Mouse (Mus musculus) NIH3T3 (cell line): ENCODE data around the gene Ccnt1.
"Not testable (repeated sequence)": the region's sequence is repeated elsewhere in the genome, so short reads cannot be mapped to it uniquely, and the experiment has no call there.

Source experiments
- DNase-seq: peaks from one replicate; pipeline ENCODE4 v3.0.0-alpha.2; 2012; ENCODE audit warnings: low read depth

Gene Ccnt1

GRCm38 (mm10) chr15:98596609-98597008 lies 25.9 kb upstream of the Ccnt1 start:
- no peak for DNase-seq

DNA sequence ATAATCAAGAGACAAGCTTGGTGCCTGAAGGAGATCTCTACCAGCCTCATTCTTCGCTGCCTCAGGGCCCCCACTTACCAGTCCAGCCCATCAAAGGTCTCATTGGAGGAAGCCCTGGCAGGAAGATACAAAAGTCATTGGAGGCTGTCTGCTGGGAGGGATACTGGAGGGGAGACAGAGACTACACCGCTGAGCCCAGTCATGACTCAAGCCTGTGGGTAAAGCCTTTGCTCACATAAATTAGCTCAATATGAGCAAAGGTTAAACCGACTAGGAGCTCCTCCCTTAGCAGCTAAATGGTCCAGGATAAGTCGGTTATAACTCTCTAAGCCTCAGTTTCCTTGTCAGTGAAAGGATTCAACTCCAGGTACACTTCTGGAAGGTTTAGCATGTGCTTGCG lies 24.3 kb upstream of the Ccnt1 start:
- DNase-seq: peak; percentile 65

GRCm38 (mm10) chr15:98594193-98594592 lies 23.5 kb upstream of the Ccnt1 start:
- DNase-seq: no peak

DNA sequence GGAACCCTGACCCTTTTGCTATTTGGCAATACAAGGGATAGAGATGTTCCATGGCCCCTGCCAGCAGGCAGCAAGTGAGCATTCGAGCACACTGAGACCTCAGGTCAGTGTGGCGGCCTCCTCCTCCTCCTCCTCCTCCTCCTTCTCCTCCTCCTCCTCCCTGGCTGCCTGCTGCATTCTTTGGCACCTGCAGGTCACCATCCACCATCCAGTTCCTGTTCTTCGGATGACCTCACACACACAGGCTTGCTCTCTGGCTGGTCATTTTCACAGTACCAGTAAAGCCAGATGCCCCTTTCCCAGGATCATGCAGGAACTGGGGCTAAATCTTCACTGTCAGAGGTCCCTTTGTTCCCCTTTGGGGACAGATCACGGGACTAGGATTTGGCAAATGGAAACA lies 20.7 kb upstream of the Ccnt1 start:
- no peak for DNase-seq

DNA sequence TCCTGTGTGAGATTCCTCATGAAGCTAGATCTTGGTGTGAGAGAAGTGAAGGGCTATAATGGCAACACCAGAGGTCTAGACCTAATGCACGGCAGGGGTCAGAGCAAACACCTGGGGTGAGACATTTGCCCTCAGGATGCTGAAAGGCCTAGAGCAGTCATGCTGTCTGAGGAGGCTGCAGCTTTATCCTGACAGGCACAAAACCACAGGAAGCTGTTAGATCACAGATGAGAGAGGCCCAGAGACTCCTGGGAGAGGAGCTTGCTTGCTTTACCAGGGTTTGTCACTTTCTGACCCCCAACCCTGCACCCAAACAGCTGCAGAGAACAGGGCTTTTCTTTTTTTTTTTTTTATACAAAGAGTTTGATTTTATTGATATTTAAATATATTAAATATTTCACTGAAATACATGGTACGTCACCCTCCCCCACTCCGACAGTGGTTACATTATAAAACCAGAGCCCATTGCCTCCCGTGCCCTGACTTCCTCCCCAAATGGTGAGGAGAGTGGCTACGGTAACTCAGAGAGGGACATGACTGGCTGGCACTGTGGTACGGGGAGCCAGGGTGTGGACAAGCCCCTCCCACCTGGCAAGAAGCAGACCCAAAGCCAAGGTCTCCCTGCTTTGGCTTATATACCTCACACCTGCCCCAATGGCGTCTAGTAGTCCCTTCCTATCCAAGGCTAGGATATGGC lies 19.1 kb upstream of the Ccnt1 start:
- no peak for DNase-seq

DNA sequence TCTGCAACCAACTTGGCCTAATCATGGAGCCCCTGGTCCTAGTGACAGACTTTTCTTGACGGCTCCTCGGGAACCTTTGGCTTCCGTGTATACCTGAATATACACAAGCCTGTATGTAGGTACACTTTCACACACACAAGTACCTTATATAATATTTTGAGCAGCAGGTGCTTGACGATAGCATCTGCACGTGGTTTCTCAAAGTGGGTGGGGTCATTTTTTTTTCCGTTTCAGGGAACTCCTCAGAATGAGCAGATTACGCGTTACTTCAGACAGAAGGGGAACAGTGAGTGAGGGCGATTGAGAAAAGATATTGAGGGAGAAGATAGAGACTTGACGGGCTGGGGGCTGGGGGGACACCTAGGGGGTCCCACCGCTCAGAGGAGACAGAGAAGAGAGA lies 17.0 kb upstream of the Ccnt1 start:
- DNase-seq: no peak

DNA sequence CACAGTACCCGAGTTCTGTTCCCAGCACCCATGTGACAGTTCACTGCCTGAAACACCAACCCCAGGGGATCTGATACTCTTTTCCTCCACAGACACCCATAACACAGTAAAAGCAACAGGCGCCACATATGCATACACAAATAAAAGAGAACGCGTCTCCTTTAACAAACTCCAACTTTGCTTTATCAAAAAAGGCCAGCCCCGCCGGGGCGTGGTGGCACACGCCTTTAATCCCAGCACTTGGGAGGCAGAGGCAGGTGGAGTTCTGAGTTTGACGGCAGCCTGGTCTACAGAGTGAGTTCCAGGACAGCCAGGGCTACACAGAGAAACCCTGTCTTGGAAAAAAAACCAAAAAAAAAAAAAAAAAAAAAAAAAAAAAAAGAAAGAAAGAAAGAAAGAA lies 15.4 kb upstream of the Ccnt1 start:
- not testable (repeated sequence) for DNase-seq

DNA sequence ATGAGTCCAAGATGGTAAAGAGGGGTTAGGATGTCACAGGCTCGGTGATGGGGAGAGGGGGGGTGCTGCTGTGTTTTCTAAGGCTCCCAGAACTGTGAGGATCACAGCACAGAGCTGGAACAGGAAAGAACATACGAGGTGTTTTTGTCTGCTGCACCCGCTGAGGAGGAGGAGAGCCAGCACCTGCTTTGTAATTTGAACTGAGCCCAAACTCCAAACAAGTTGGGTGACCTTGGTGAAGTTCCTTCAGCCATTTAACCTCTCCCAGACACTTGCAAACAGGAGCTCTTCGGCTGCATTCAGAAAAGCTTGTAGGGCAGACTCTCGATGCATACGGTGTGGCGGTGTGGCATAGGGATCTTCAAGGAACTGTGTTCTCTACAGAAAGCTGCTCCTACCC lies 14.7 kb upstream of the Ccnt1 start:
- DNase-seq: no peak

GRCm38 (mm10) chr15:98582996-98583395 lies 12.3 kb upstream of the Ccnt1 start:
- peak; percentile 80 for DNase-seq

GRCm38 (mm10) chr15:98582410-98582809 lies 11.7 kb upstream of the Ccnt1 start:
- DNase-seq: peak; percentile 45

- peak; percentile 92 for DNase-seq
These were observed 9.2 kb upstream of the Ccnt1 start for GRCm38 (mm10) chr15:98579795-98580464.

GRCm38 (mm10) chr15:98579310-98579709 lies 8.6 kb upstream of the Ccnt1 start:
- no peak for DNase-seq

- no peak for DNase-seq
These were observed 2.6 kb upstream of the Ccnt1 start for GRCm38 (mm10) chr15:98573293-98573692.

GRCm38 (mm10) chr15:98569795-98570365 lies 843 bp downstream of the Ccnt1 start:
- DNase-seq: no peak

GRCm38 (mm10) chr15:98569216-98569615 lies 1.5 kb downstream of the Ccnt1 start:
- DNase-seq: peak; percentile 13

GRCm38 (mm10) chr15:98568256-98569033 lies 2.3 kb downstream of the Ccnt1 start:
- peak; percentile 49 for DNase-seq

- peak; percentile 100 for DNase-seq
These were observed 3.2 kb downstream of the Ccnt1 start for GRCm38 (mm10) chr15:98567278-98568134.

GRCm38 (mm10) chr15:98566973-98567277 lies 3.8 kb downstream of the Ccnt1 start:
- DNase-seq: no peak

DNA sequence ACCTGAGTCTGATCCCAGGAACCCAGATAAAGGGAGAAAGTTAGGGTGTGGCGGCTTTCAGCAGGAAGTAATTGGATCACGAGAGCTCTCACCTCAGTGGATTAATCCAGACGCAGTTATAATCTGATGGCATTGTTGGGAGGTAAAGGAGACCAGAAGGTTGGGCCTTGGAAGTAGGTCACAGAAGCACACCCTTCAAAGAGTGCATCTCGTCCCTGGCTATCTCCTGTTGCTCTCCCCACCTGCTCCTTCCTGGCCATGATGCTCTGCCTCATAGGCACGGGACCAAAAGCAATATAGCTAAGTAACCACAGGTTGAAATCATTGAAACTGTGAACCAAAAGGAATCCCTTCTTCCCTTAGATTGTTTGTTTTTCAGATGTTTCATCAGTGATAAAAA lies 13.5 kb downstream of the Ccnt1 start:
- no peak for DNase-seq

GRCm38 (mm10) chr15:98555881-98556280 lies 14.8 kb downstream of the Ccnt1 start:
- DNase-seq: no peak

DNA sequence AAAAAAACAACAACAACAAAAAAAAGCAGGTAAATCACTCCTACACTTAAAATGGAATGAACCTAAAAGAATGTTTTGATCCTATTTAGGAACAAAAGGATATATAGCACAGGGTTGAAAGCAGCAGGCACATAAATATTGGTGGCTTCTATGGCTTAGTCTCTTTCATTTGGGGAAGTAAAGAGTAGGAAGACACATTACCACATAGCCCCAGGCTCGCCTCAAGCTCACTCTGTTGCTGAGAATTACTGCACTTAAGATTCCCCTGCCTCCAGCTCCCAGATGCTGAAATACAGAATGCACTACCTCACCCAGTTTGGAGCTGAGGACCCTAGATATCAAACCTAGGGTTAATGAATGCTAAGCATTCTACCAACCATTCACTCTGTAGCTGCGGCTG lies 18.0 kb downstream of the Ccnt1 start:
- DNase-seq: no peak

GRCm38 (mm10) chr15:98546843-98547242 lies 23.9 kb downstream of the Ccnt1 start:
- DNase-seq: no peak
